Mouse (Mus musculus) lung, postnatal 25 days (tissue): ENCODE results near the gene Psd.

Experiments used
- DNase-seq: peaks from one replicate; pipeline ENCODE4 v3.0.0; 2022; ENCODE audit warnings: low spot score

The Psd gene

DNA sequence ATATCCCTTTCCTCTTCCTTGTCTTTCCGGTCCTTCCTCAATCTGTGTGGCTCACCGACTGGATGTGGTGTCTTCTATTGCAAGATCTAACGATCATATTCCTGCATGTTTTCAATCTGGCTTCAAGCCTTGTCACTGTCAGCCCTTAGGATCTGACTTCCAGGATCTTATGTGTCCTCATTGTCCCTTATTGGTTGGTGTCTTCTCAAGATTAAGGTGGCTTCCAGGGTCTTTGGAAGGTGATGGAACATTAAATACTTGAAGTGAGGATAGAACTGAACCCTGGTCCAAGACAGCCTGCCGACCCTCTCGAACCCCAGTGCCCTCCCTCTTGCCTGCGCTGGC lies 12.0 kb upstream of the Psd start:
- DNase-seq, result no peak

DNA sequence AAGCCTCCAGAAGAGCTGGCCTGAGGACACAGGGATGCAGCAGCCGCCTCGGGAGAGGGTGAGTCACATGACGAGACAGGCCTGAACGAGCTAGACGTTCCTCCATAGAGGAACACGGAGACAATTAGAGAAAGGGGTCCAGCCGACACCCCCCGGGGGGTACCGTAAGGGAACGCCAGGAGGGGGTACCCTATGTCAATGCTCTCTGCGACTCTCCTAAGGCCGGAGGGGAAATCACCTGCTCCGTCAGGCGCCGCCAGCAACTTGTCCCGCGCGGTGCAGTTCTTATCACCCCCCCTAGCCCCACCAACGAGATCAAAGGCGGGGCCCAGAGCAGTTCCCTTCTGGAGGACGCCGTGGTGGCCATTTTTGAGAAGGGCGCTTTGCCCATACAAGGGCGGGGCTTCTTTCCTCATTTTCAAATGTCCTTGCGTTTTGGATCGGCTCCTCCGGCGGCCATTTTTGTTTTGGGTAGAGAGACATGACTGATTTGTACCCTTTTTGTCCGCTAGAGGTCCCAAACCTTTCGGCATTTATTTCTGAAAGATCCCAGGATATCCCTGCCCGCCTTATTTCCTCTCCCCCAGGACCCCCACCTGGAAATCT lies 11.5 kb upstream of the Psd start, which contains the start of gene Cuedc2:
Gene Cuedc2 (minus strand): TSS at position 372 of the 606 bp plus-strand sequence.
- DNase-seq, result peak; percentile 97

- no peak for DNase-seq
These were observed 10.9 kb upstream of the Psd start for GRCm38 (mm10) chr19:46337719-46338330.

DNA sequence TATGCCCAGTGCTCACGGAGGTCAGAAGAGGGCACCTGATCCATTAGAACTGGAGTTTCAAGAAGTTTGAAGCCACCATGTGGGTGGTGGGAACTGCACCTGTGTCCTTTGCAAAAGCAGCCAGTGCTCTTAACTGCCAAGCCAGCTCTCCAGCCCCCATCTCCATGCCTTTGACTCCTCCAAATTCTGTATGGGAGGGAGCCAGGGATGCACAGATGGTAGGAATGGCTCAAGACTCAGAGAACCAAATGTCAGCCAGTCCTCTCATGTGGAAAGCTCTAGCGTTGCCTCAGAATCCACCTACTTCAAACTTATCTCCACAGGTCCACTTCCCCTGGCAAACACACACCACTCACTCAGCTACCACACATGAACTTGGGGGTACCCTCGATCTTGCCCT lies 7.0 kb upstream of the Psd start:
- no peak for DNase-seq

GRCm38 (mm10) chr19:46332721-46333339 lies 5.9 kb upstream of the Psd start:
- DNase-seq, result no peak

GRCm38 (mm10) chr19:46331936-46332335 lies 5.0 kb upstream of the Psd start:
- no peak for DNase-seq

GRCm38 (mm10) chr19:46331326-46331725 lies 4.4 kb upstream of the Psd start:
- no peak for DNase-seq

DNA sequence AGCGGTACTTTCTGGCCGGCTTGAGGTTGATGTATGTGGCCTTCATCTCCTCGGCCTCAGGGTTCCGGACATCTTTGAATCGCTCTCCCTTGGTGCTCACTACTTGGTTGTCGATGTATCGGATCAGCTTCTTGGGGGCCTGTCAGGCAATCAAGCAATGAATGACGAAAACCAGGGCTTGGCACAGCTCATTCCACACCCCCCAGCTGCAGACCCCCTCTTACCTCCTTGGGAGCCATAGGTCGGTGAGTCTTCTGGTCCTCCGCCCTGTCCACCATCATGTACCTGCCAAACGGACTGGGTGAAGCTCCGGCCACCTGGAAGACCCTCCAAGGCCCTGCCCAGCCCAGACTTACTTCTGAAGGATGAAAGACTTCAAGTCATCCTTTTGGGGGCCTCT lies 3.7 kb upstream of the Psd start:
- no peak for DNase-seq

GRCm38 (mm10) chr19:46329951-46330350 lies 3.0 kb upstream of the Psd start:
- peak; percentile 86 for DNase-seq

DNA sequence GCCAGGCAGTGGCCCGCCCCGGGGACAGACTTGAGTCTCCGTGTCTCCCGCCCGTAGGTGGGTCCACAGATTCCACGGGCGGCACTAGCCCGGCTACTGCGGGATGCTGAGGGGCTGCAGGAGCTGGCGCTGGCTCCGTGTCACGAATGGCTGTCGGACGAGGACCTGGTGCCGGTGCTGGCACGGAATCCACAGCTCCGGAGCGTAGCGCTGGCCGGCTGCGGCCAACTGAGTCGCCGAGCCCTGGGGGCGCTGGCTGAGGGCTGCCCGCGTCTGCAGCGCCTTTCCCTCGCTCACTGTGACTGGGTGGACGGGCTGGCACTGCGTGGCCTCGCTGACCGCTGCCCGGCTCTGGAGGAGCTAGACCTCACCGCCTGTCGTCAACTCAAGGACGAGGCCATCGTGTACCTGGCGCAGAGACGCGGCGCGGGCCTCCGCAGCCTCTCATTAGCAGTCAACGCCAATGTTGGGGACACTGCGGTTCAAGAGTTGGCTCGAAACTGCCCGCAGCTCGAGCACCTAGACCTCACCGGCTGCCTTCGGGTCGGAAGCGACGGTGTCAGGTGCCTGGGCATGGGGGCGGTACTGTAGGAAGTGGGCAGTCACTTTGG lies 2.2 kb upstream of the Psd start:
- DNase-seq, result no peak

GRCm38 (mm10) chr19:46328081-46329030 lies 1.4 kb upstream of the Psd start, which contains the start of gene Fbxl15:
TSS of gene Fbxl15 (plus strand) at chr19:46328184.
- DNase-seq, result peak; percentile 94

GRCm38 (mm10) chr19:46327531-46328064 lies 642 bp upstream of the Psd start:
- no peak for DNase-seq

DNA sequence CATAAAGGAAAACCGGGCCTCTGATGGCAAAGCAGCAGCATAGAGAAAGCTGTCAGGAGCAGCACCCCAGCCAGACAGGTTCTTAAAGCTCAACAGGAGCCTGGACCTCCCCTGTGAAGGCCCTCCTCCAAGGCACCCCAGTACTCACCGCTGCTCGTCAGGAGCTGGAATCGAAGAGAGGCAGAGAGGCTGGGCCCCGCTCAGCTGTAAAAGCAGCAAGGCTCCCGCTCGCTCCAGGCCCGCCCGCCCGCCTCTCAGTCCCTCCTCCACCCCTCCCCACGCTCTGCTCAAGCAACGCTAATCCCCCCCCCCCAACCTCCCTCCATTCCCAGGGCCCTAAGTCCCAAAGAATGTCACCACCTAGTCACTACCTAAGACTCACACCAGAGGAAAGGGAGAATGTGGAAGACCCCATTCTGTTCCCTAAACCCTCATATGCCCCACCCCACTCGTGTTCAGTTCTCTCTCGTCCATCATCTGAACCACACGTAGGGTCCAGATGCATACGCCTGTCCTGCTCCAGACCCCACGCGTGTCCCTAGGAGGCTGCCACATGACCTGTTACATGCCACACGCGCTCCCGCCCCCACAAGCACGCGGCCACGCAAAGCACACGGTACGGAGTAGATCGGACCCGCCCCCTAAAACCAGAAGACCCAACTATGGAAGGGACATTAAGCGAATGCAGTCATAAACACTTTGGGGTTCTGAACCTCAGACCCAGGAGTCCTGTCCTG lies 769 bp downstream of the Psd start:
- no peak for DNase-seq

DNA sequence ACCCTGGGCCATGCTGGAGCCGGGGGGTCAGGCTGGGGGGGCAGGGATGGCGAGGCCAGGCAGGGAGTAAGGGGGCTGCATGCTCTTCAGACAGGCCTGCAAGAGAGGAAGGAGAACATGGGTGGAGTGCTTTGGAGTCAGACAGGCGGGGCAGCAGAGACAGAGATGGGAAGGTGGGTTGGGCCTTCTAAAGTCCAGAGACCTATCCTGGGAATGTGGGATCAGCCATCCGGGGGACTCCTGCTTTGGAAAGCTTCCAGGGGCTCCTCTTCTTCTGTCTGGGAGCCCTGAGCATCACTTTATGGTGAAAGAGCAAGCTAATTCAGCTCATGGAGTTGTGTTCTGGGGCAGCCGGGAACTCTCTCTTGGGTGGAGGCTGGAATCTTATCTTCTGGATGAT lies 2.0 kb downstream of the Psd start:
- DNase-seq, result no peak

DNA sequence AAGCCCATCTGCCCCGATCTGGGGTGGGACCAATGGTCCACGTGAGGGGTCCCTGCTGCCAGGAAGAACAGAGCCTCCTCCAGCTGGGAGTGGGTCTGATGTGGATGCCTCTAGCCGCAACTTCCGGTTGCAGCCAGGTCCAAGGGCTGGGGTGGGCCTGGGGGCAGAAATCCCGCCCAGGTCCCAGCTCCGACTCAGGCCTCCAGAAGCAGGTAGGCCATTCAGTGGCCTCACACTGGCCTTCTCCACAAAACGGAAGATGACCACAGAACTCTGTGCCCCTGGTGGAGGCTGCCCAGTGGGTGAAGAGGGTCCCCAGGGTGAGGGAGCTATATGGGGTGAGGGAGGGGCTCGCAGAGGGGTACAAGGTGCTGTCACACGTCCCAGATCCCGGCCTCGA lies 2.6 kb downstream of the Psd start:
- DNase-seq, result no peak

- no peak for DNase-seq
These were observed 3.2 kb downstream of the Psd start for GRCm38 (mm10) chr19:46323716-46324115.

GRCm38 (mm10) chr19:46322996-46323572 lies 3.9 kb downstream of the Psd start:
- DNase-seq, result no peak

GRCm38 (mm10) chr19:46322144-46322995 lies 4.6 kb downstream of the Psd start:
- no peak for DNase-seq

- DNase-seq, result no peak
These were observed 5.6 kb downstream of the Psd start for GRCm38 (mm10) chr19:46321101-46321943.
